Mouse (Mus musculus) right cerebral cortex, adult 2 months (tissue): ENCODE data around the gene Fcf1.

ENCODE experiments used
- DNase-seq, 2 experiments: peaks; one replicate each; pipeline ENCODE4 v3.0.0; 2021 to 2022; ENCODE audit warnings: low spot score in 2 of 2

Gene Fcf1

GRCm38 (mm10) chr12:84968831-84969655 lies 1.7 kb upstream of the Fcf1 start:
- no peak for DNase-seq

GRCm38 (mm10) chr12:84969656-84970427 lies 855 bp upstream of the Fcf1 start:
- no peak for DNase-seq

- DNase-seq, result no peak
Observed at GRCm38 (mm10) chr12:84979264-84979862, 8.7 kb downstream of the Fcf1 start.

GRCm38 (mm10) chr12:84989456-84989855 lies 18.8 kb downstream of the Fcf1 start:
- DNase-seq, result no peak

- DNase-seq, result no peak
Observed at GRCm38 (mm10) chr12:84995112-84995761, 24.5 kb downstream of the Fcf1 start.

- peak; percentile 96 to 98 for DNase-seq
Observed at GRCm38 (mm10) chr12:84996083-84996496, 25.4 kb downstream of the Fcf1 start, which contains the start of gene Ylpm1. Ylpm1 (plus strand) TSS chr12:84996321.

- peak; percentile 54 to 59 for DNase-seq
Observed at GRCm38 (mm10) chr12:84996501-84997398, 26.1 kb downstream of the Fcf1 start.

GRCm38 (mm10) chr12:84999053-84999452 lies 28.4 kb downstream of the Fcf1 start:
- no peak for DNase-seq

- DNase-seq, result no peak
Observed at GRCm38 (mm10) chr12:85006206-85006605, 35.5 kb downstream of the Fcf1 start.

- no peak for DNase-seq
Observed at GRCm38 (mm10) chr12:85007021-85007420, 36.3 kb downstream of the Fcf1 start.

- DNase-seq, result no peak
Observed at GRCm38 (mm10) chr12:85009776-85010175, 39.1 kb downstream of the Fcf1 start.

- no peak for DNase-seq
Observed at GRCm38 (mm10) chr12:85010541-85010940, 39.8 kb downstream of the Fcf1 start.

GRCm38 (mm10) chr12:85012185-85012584 lies 41.5 kb downstream of the Fcf1 start:
- no peak for DNase-seq

GRCm38 (mm10) chr12:85022071-85022470 lies 51.4 kb downstream of the Fcf1 start:
- DNase-seq, result no peak

GRCm38 (mm10) chr12:85032710-85033109 lies 62.0 kb downstream of the Fcf1 start:
- peak in 1 of 2 experiments; percentile 22 for DNase-seq
